In the genomic region with DNA sequence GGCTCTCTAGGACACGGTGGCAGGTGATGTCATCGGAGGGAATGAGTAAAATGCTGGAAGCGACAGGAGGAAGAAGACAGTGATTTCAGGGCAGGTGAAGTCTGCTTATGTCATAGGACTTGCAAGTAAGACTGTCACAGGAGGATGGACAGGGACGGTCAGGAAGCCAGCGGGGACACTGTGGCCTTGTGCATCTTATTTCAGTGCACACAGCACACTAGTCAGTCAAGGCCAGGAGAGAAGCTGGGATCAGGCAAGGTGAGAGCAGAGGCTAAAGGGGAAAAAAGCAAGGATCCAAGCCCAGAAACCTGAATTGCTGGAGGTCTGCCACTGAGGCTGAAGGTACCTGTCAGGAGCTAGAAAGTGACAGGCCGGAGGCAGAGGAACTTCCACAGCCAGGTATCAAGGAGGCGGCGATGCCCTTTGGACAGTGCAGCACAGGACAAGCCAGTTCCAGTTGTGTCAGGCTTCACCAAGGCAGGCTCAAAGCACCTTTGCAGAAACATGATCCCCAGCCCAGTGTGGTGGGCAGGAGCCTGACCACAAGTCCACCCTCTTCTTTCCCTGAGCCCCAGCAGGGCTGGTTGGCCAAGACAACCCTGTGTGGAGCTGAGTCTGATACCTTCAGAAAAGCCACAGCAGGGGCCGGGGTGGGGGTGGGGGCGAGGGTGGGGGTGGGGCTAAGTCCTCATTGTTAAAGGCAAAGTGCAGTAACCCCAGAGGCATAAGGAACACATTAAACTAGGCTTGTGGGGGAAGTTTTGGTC, we compare ENCODE assay signal across 13 mouse cellular contexts. TPM values are rescaled to one million over a fixed set of nuclear protein-coding genes. Genes with fewer than 3 reads are reported as not detected.
DNase-seq lines count a peak whose midpoint lies in the region; ATAC-seq lines count a peak whose summit lies in the region.
"Had no signal": no experiment of that assay in that cellular context is flagged by ENCODE, and none has a peak within 500 bp of the region (broad histone marks: within the 10 kb centered on the region; RNA-seq: fewer than 3 reads in every experiment).

No protein-coding gene starts in this region.

- H3K27ac ChIP-seq in embryonic facial prominence, embryonic 13.5 days: peak overlapping the region; percentile 94
- H3K27ac ChIP-seq in kidney, embryonic 16.5 days (ENCODE audit: low read length): peak overlapping the region; percentile 19; the same call in 1 of the 2 replicates
- 0 out of 2 replicates have a peak overlapping the region, but pooled peaks have one; percentile 5 for H3K27ac ChIP-seq in neural tube, embryonic 11.5 days (ENCODE audit: low read depth, low read length)
- H3K27ac ChIP-seq: liver, embryonic 13.5 days had no signal

- 49% methylated on average over 10 of the region's 10 CpGs for WGBS in embryonic facial prominence, embryonic 13.5 days
- WGBS in kidney, embryonic 16.5 days: 65% methylated on average over 10 of the region's 10 CpGs
- WGBS in neural tube, embryonic 11.5 days: 60% methylated on average over 10 of the region's 10 CpGs

- 0 out of 2 replicates have a peak overlapping the region, but pooled peaks have one; percentile 16 for H3K9ac ChIP-seq in embryonic facial prominence, embryonic 13.5 days
- H3K9ac ChIP-seq in kidney, embryonic 16.5 days (replicated peaks; ENCODE audit: low read length): no peak overlapping the region
- no peak overlapping the region for H3K9ac ChIP-seq in neural tube, embryonic 11.5 days (ENCODE audit: low read length)
- H3K9ac ChIP-seq: liver, embryonic 13.5 days had no signal

- peak overlapping the region; percentile 65 for H3K4me2 ChIP-seq in embryonic facial prominence, embryonic 13.5 days
- H3K4me2 ChIP-seq in kidney, embryonic 16.5 days (replicated peaks; ENCODE audit: low read depth, low read length): no peak overlapping the region
- no peak overlapping the region for H3K4me2 ChIP-seq in neural tube, embryonic 11.5 days (ENCODE audit: low read depth)

- peak; percentile 26 for DNase-seq in neural tube, embryonic 11.5 days (ENCODE audit: low spot score)
- DNase-seq in thymus, postnatal 25 days: no peak
- DNase-seq: cerebellum, adult 8-10 months; gastrocnemius, postnatal 36 days; liver, embryonic 13.5 days; lung, postnatal 36 days; thymus, postnatal 4 days had no signal

- H3K9me3 ChIP-seq in megakaryocyte, embryonic 14.5 days: peaks cover 6% of the 10 kb centered on the region; the same call in 1 of the 2 replicates
- no peaks in the 10 kb centered on the region for H3K9me3 ChIP-seq in embryonic facial prominence, embryonic 13.5 days
- no peaks in the 10 kb centered on the region for H3K9me3 ChIP-seq in kidney, embryonic 16.5 days (ENCODE audit: low read length)
- no peaks in the 10 kb centered on the region for H3K9me3 ChIP-seq in neural tube, embryonic 11.5 days (ENCODE audit: control insufficient read depth, low read length)
- H3K9me3 ChIP-seq: liver, embryonic 13.5 days had no signal

- ATAC-seq in megakaryocyte, adult 5-6 weeks (ENCODE audit: poor library complexity, severe bottlenecking): no peak
- ATAC-seq in embryonic facial prominence, embryonic 13.5 days (ENCODE audit: insufficient number of reproducible peaks, insufficient read depth, low FRiP score, low TSS enrichment, low read depth): peak; percentile 60
- ATAC-seq in kidney, embryonic 16.5 days (ENCODE audit: low FRiP score, low TSS enrichment): peak; percentile 76
- ATAC-seq in neural tube, embryonic 11.5 days (ENCODE audit: insufficient read depth, low FRiP score, low TSS enrichment): no peak
- no peak for ATAC-seq in erythroblast, adult 5-6 weeks (replicated peaks; ENCODE audit: low FRiP score, poor library complexity, severe bottlenecking)

- peak overlapping the region; percentile 71 for H3K4me3 ChIP-seq in megakaryocyte, embryonic 14.5 days (replicated peaks)
- no peak overlapping the region for H3K4me3 ChIP-seq in embryonic facial prominence, embryonic 13.5 days
- H3K4me3 ChIP-seq in kidney, embryonic 16.5 days (ENCODE audit: low read length): no peak overlapping the region
- no peak overlapping the region for H3K4me3 ChIP-seq in neural tube, embryonic 11.5 days (ENCODE audit: low read depth, low read length)
- H3K4me3 ChIP-seq: liver, embryonic 13.5 days; myocyte had no signal

- H3K36me3 ChIP-seq in megakaryocyte, embryonic 14.5 days (replicated peaks; ENCODE audit: low read length): no peaks in the 10 kb centered on the region
- H3K36me3 ChIP-seq in embryonic facial prominence, embryonic 13.5 days: no peaks in the 10 kb centered on the region
- no peaks in the 10 kb centered on the region for H3K36me3 ChIP-seq in kidney, embryonic 16.5 days (ENCODE audit: insufficient read depth, low read length)
- no peaks in the 10 kb centered on the region for H3K36me3 ChIP-seq in neural tube, embryonic 11.5 days (ENCODE audit: control insufficient read depth, insufficient read depth, low read length)
- H3K36me3 ChIP-seq: liver, embryonic 13.5 days had no signal

- H3K27me3 ChIP-seq in megakaryocyte, embryonic 14.5 days (replicated peaks): peaks cover 20% of the 10 kb centered on the region
- H3K27me3 ChIP-seq in embryonic facial prominence, embryonic 13.5 days: no peaks in the 10 kb centered on the region
- peaks cover 13% of the 10 kb centered on the region for H3K27me3 ChIP-seq in kidney, embryonic 16.5 days (ENCODE audit: insufficient read depth, low read length)
- H3K27me3 ChIP-seq in neural tube, embryonic 11.5 days (ENCODE audit: control insufficient read depth, insufficient read depth, low read length): no peaks in the 10 kb centered on the region

- H3K4me1 ChIP-seq in megakaryocyte, embryonic 14.5 days: peaks cover 49% of the 10 kb centered on the region
- peaks cover 36% of the 10 kb centered on the region for H3K4me1 ChIP-seq in embryonic facial prominence, embryonic 13.5 days
- H3K4me1 ChIP-seq in kidney, embryonic 16.5 days (ENCODE audit: insufficient read depth, low read length): peaks cover 12% of the 10 kb centered on the region
- peaks cover 4% of the 10 kb centered on the region; the same call in 1 of the 2 replicates for H3K4me1 ChIP-seq in neural tube, embryonic 11.5 days (ENCODE audit: control insufficient read depth, insufficient read depth, low read length)
- H3K4me1 ChIP-seq: liver, embryonic 13.5 days had no signal

RNA-seq across cellular contexts. Expression of gene Timp3, which starts 5.4 kb away (rescaled TPM):
- 18.9 and 27.4 TPM in 2 replicates for polyA plus RNA-seq in megakaryocyte, embryonic 14.5 days (2012; ENCODE audit: insufficient read depth, low replicate concordance)
- 0.04 TPM in 1 of 2 replicates, not detected in the other for total RNA-seq in megakaryocyte, adult 5-6 weeks (2015)
- total RNA-seq in megakaryocyte, adult 5-6 weeks (2017): 0.08 and 0.44 TPM in 2 replicates
- 62.7 and 74.0 TPM in 2 replicates for polyA plus RNA-seq in embryonic facial prominence, embryonic 13.5 days (2015; fragmentation: Nextera tagmentation; extraction: Ambion mirVana)
- polyA plus RNA-seq in kidney, embryonic 16.5 days (2015; fragmentation: Nextera tagmentation; extraction: Ambion mirVana): 114 TPM in 2 replicates
- polyA plus RNA-seq in neural tube, embryonic 11.5 days (2014; fragmentation: Nextera tagmentation; extraction: Ambion mirVana): 42.2 and 43.1 TPM in 2 replicates
- 0.42 TPM in 1 of 2 replicates, not detected in the other for total RNA-seq in erythroblast, adult 5-6 weeks (2015; ENCODE audit: low replicate concordance)
- total RNA-seq in erythroblast, adult 5-6 weeks (2017; ENCODE audit: low replicate concordance): 0.77 and 0.84 TPM in 2 replicates

Comparison
In these comparisons a context has a peak if more than half of its experiments do, and no peak if none do; other contexts are left out.
1. ATAC-seq: peak in embryonic facial prominence, embryonic 13.5 days (single experiment) and kidney, embryonic 16.5 days (single experiment); none in megakaryocyte, adult 5-6 weeks (single experiment), neural tube, embryonic 11.5 days (single experiment) and erythroblast, adult 5-6 weeks (single experiment).
2. H3K27ac ChIP-seq: peak in every context shown above with its lines; median percentile 94 in embryonic facial prominence, embryonic 13.5 days; 19 in kidney, embryonic 16.5 days; 5 in neural tube, embryonic 11.5 days.